Mouse (Mus musculus): ENCODE measurements around the gene Pde7b. TPM values are rescaled to one million over a fixed set of nuclear protein-coding genes. Genes with fewer than 3 reads are reported as not detected.

Gene Pde7b
- polyA plus RNA-seq, 1 experiment from 2014 or later: 14.4 TPM

GRCm38 (mm10) chr10:20575002-20575401 is 149.9 kb downstream of the Pde7b start:
- H3K4me2 ChIP-seq (replicated peaks): no peak overlapping the region
- H3K36me3 ChIP-seq: no peaks in the 10 kb centered on the region
- H3K9me3 ChIP-seq: no peaks in the 10 kb centered on the region
- H3K27me3 ChIP-seq: no peaks in the 10 kb centered on the region
- H3K4me3 ChIP-seq: no peak overlapping the region
- 94% methylated on average over 11 of the region's 11 CpGs for WGBS
- no peak overlapping the region for H3K27ac ChIP-seq
- no peaks in the 10 kb centered on the region for H3K4me1 ChIP-seq
- ATAC-seq (ENCODE audit: insufficient number of reproducible peaks, insufficient read depth, low FRiP score, low TSS enrichment): no peak
- H3K9ac ChIP-seq: no peak overlapping the region

- ATAC-seq (ENCODE audit: insufficient number of reproducible peaks, insufficient read depth, low FRiP score, low TSS enrichment): no peak
- Histone ChIP-seq H3K27me3 (no peaks in the 10 kb centered on the region), H3K4me1 (no peaks in the 10 kb centered on the region), H3K4me2 (replicated peaks) (no peak overlapping the region), H3K9ac (no peak overlapping the region), H3K27ac (no peak overlapping the region), H3K4me3 (no peak overlapping the region), H3K9me3 (no peaks in the 10 kb centered on the region), H3K36me3 (no peaks in the 10 kb centered on the region)
- WGBS: 83% methylated on average over 1 of the region's 1 CpGs
Observed at GRCm38 (mm10) chr10:20574414-20574813, 150.5 kb downstream of the Pde7b start.

GRCm38 (mm10) chr10:20571521-20571920 is 153.4 kb downstream of the Pde7b start:
- Histone ChIP-seq H3K36me3 (no peaks in the 10 kb centered on the region), H3K9me3 (no peaks in the 10 kb centered on the region), H3K9ac (no peak overlapping the region), H3K27me3 (no peaks in the 10 kb centered on the region), H3K4me2 (replicated peaks) (no peak overlapping the region), H3K4me3 (no peak overlapping the region), H3K4me1 (no peaks in the 10 kb centered on the region; the same call in 1 of the 2 replicates), H3K27ac (no peak overlapping the region)
- ATAC-seq (ENCODE audit: insufficient number of reproducible peaks, insufficient read depth, low FRiP score, low TSS enrichment): no peak
- 86% methylated on average over 2 of the region's 2 CpGs for WGBS

GRCm38 (mm10) chr10:20568630-20569029 is 156.2 kb downstream of the Pde7b start:
- Histone ChIP-seq H3K36me3 (no peaks in the 10 kb centered on the region), H3K27me3 (no peaks in the 10 kb centered on the region), H3K4me1 (no peaks in the 10 kb centered on the region; the same call in 1 of the 2 replicates), H3K9me3 (no peaks in the 10 kb centered on the region), H3K27ac (no peak overlapping the region), H3K9ac (no peak overlapping the region), H3K4me3 (no peak overlapping the region), H3K4me2 (replicated peaks) (no peak overlapping the region)
- ATAC-seq (ENCODE audit: insufficient number of reproducible peaks, insufficient read depth, low FRiP score, low TSS enrichment): no peak
- WGBS: 69% methylated on average over 6 of the region's 6 CpGs

GRCm38 (mm10) chr10:20567684-20568236 is 157.1 kb downstream of the Pde7b start:
- no peak overlapping the region for H3K9ac ChIP-seq
- H3K9me3 ChIP-seq: no peaks in the 10 kb centered on the region
- H3K4me1 ChIP-seq: peaks cover 6% of the 10 kb centered on the region; the same call in 1 of the 2 replicates
- H3K27me3 ChIP-seq: no peaks in the 10 kb centered on the region
- H3K4me3 ChIP-seq: no peak overlapping the region
- no peaks in the 10 kb centered on the region for H3K36me3 ChIP-seq
- no peak overlapping the region for H3K27ac ChIP-seq
- ATAC-seq (ENCODE audit: insufficient number of reproducible peaks, insufficient read depth, low FRiP score, low TSS enrichment): no peak
- no peak overlapping the region for H3K4me2 ChIP-seq (replicated peaks)
- 71% methylated on average over 5 of the region's 5 CpGs for WGBS

- Histone ChIP-seq H3K4me3 (no peak overlapping the region), H3K4me1 (0 out of 2 replicates have a peak, but pooled peaks cover 3% of the 10 kb centered on the region), H3K9ac (no peak overlapping the region), H3K9me3 (no peaks in the 10 kb centered on the region), H3K4me2 (replicated peaks) (no peak overlapping the region), H3K27ac (peak overlapping the region; percentile 54), H3K36me3 (no peaks in the 10 kb centered on the region), H3K27me3 (no peaks in the 10 kb centered on the region)
- 22% methylated on average over 7 of the region's 7 CpGs for WGBS
- ATAC-seq (ENCODE audit: insufficient number of reproducible peaks, insufficient read depth, low FRiP score, low TSS enrichment): no peak
Observed at GRCm38 (mm10) chr10:20556477-20556876, 168.4 kb downstream of the Pde7b start.

- no peaks in the 10 kb centered on the region for H3K27me3 ChIP-seq
- H3K4me1 ChIP-seq: peaks cover 35% of the 10 kb centered on the region
- no peak overlapping the region for H3K27ac ChIP-seq
- H3K9me3 ChIP-seq: no peaks in the 10 kb centered on the region
- no peak for ATAC-seq (ENCODE audit: insufficient number of reproducible peaks, insufficient read depth, low FRiP score, low TSS enrichment)
- H3K36me3 ChIP-seq: no peaks in the 10 kb centered on the region
- no peak overlapping the region for H3K4me2 ChIP-seq (replicated peaks)
- no peak overlapping the region for H3K9ac ChIP-seq
- no peak overlapping the region for H3K4me3 ChIP-seq
Observed at GRCm38 (mm10) chr10:20551341-20551740, 173.5 kb downstream of the Pde7b start.

- 45% methylated on average over 3 of the region's 3 CpGs for WGBS
- H3K36me3 ChIP-seq: no peaks in the 10 kb centered on the region
- H3K27me3 ChIP-seq: no peaks in the 10 kb centered on the region
- H3K4me2 ChIP-seq (replicated peaks): no peak overlapping the region
- no peak overlapping the region for H3K27ac ChIP-seq
- no peak overlapping the region for H3K9ac ChIP-seq
- H3K9me3 ChIP-seq: no peaks in the 10 kb centered on the region
- H3K4me1 ChIP-seq: peaks cover 41% of the 10 kb centered on the region
- no peak for ATAC-seq (ENCODE audit: insufficient number of reproducible peaks, insufficient read depth, low FRiP score, low TSS enrichment)
- no peak overlapping the region for H3K4me3 ChIP-seq
Observed at GRCm38 (mm10) chr10:20550771-20551170, 174.1 kb downstream of the Pde7b start.

GRCm38 (mm10) chr10:20550161-20550560 is 174.7 kb downstream of the Pde7b start:
- ATAC-seq (ENCODE audit: insufficient number of reproducible peaks, insufficient read depth, low FRiP score, low TSS enrichment): no peak
- Histone ChIP-seq H3K9me3 (no peaks in the 10 kb centered on the region), H3K4me2 (replicated peaks) (no peak overlapping the region), H3K9ac (no peak overlapping the region), H3K36me3 (no peaks in the 10 kb centered on the region), H3K4me1 (peaks cover 41% of the 10 kb centered on the region), H3K4me3 (no peak overlapping the region), H3K27ac (no peak overlapping the region), H3K27me3 (no peaks in the 10 kb centered on the region)
- WGBS: 70% methylated on average over 5 of the region's 5 CpGs

- no peaks in the 10 kb centered on the region for H3K9me3 ChIP-seq
- H3K4me2 ChIP-seq (replicated peaks): peak overlapping the region; percentile 58
- H3K4me1 ChIP-seq: peaks cover 41% of the 10 kb centered on the region
- 0 out of 2 replicates have a peak overlapping the region, but pooled peaks have one; percentile 35 for H3K4me3 ChIP-seq
- no peaks in the 10 kb centered on the region for H3K27me3 ChIP-seq
- 22% methylated on average over 13 of the region's 13 CpGs for WGBS
- no peak for ATAC-seq (ENCODE audit: insufficient number of reproducible peaks, insufficient read depth, low FRiP score, low TSS enrichment)
- H3K9ac ChIP-seq: peak overlapping the region; percentile 4; the same call in 1 of the 2 replicates
- peak overlapping the region; percentile 86 for H3K27ac ChIP-seq
- H3K36me3 ChIP-seq: no peaks in the 10 kb centered on the region
Observed at GRCm38 (mm10) chr10:20548833-20549710, 175.8 kb downstream of the Pde7b start.

GRCm38 (mm10) chr10:20547951-20548551 is 176.8 kb downstream of the Pde7b start:
- Histone ChIP-seq H3K4me1 (peaks cover 44% of the 10 kb centered on the region), H3K27ac (peak overlapping the region; percentile 86), H3K36me3 (no peaks in the 10 kb centered on the region), H3K4me3 (peak overlapping the region; percentile 35), H3K27me3 (no peaks in the 10 kb centered on the region), H3K9me3 (no peaks in the 10 kb centered on the region), H3K9ac (peak overlapping the region; percentile 47), H3K4me2 (replicated peaks) (peak overlapping the region; percentile 58)
- 1% methylated on average over 19 of the region's 19 CpGs for WGBS
- ATAC-seq (ENCODE audit: insufficient number of reproducible peaks, insufficient read depth, low FRiP score, low TSS enrichment): peak; percentile 57; the same call in 1 of the 2 replicates

GRCm38 (mm10) chr10:20543121-20543520 is 181.8 kb downstream of the Pde7b start:
- Histone ChIP-seq H3K27ac (no peak overlapping the region), H3K9me3 (no peaks in the 10 kb centered on the region), H3K9ac (no peak overlapping the region), H3K4me1 (peaks cover 27% of the 10 kb centered on the region), H3K36me3 (no peaks in the 10 kb centered on the region), H3K4me2 (replicated peaks) (no peak overlapping the region), H3K4me3 (no peak overlapping the region), H3K27me3 (no peaks in the 10 kb centered on the region)
- no peak for ATAC-seq (ENCODE audit: insufficient number of reproducible peaks, insufficient read depth, low FRiP score, low TSS enrichment)
- WGBS: 45% methylated on average over 3 of the region's 3 CpGs
